Mouse (Mus musculus) CH12.LX (cell line): Measurements from ENCODE around the gene Yif1a. TPM values are rescaled to one million over a fixed set of nuclear protein-coding genes. Genes with fewer than 3 reads are reported as not detected.
A peak's percentile ranks its signal among the peaks of the same experiment; 100 is the strongest.

Experiments used
- DNase-seq: peaks from one replicate; pipeline ENCODE4 v3.0.0-alpha.2; 2013; ENCODE audit errors: extremely low read depth
- H3K27ac ChIP-seq: 2 replicates; pipeline ENCODE4 v1.5.1; 2012; ENCODE audit warnings: low read depth, mild to moderate bottlenecking, control low read depth, moderate library complexity; ENCODE audit not compliant: insufficient read depth
- H3K27me3 ChIP-seq: replicated peaks from 2 replicates; pipeline ENCODE3; 2012; ENCODE audit warnings: inconsistent platforms
- H3K36me3 ChIP-seq, 2 experiments: replicated peaks in 1 of 2; 2 replicates each; pipeline versions ENCODE3 to v1.6.1; 2012; ENCODE audit warnings: inconsistent platforms in 1 of 2, low read length in 1 of 2, mild to moderate bottlenecking in 1 of 2, mixed read lengths in 1 of 2, moderate library complexity in 1 of 2; ENCODE audit not compliant: control insufficient read depth in 1 of 2, insufficient read depth in 1 of 2
- H3K4me1 ChIP-seq, 2 experiments: 2 replicates each; pipeline ENCODE4 v1.6.1; 2012; ENCODE audit warnings: inconsistent platforms in 1 of 2, moderate library complexity in 1 of 2; ENCODE audit not compliant: insufficient read depth in 2 of 2, control insufficient read depth in 1 of 2
- H3K4me2 ChIP-seq: 2 replicates; pipeline ENCODE4 v1.6.1; 2012; ENCODE audit warnings: low read depth, mild to moderate bottlenecking, control low read depth; ENCODE audit not compliant: poor library complexity, insufficient read depth, severe bottlenecking
- H3K4me3 ChIP-seq, 3 experiments: fragments of 150-350 bp in 1 of 3; sonication (generic) in 1 of 3; replicated peaks in 1 of 3; 2 replicates each; pipeline versions ENCODE3 to v1.5.1; 2011 to 2012; ENCODE audit warnings: low read depth in 2 of 3, low read length in 2 of 3, mild to moderate bottlenecking in 2 of 3, moderate library complexity in 2 of 3, control low read depth in 1 of 3, improper control_type of control experiment in 1 of 3, inconsistent platforms in 1 of 3, mixed read lengths in 1 of 3; ENCODE audit not compliant: poor library complexity in 1 of 3
- H3K79me2 ChIP-seq: replicated peaks from 2 replicates; pipeline ENCODE4 v1.6.1; 2012; ENCODE audit warnings: mild to moderate bottlenecking, moderate library complexity; ENCODE audit not compliant: control insufficient read depth, poor library complexity, insufficient read depth, severe bottlenecking; ENCODE audit errors: extremely low read depth
- H3K9ac ChIP-seq: 2 replicates; pipeline ENCODE4 v1.6.1; 2012; ENCODE audit warnings: low read depth, mild to moderate bottlenecking, control low read depth, moderate library complexity; ENCODE audit not compliant: insufficient read depth
- H3K9me3 ChIP-seq: replicated peaks from 2 replicates; pipeline ENCODE3; 2012; ENCODE audit warnings: low read length, inconsistent platforms, mixed read lengths
- BHLHE40 ChIP-seq: IDR thresholded peaks from 2 replicates; pipeline ENCODE4 v1.6.1; 2011; ENCODE audit warnings: mild to moderate bottlenecking, low read depth, low read length, improper control_type of control experiment
- CHD2 ChIP-seq: IDR thresholded peaks from 2 replicates; pipeline ENCODE4 v1.6.1; 2011; ENCODE audit warnings: low read length, improper control_type of control experiment
- CTCF ChIP-seq, 2 experiments: IDR thresholded peaks in 1 of 2; conservative IDR thresholded peaks in 1 of 2; 2 replicates each; pipeline ENCODE4 v1.5.1; 2011 to 2012; ENCODE audit warnings: low read depth in 2 of 2, low read length in 2 of 2, improper control_type of control experiment in 1 of 2, inconsistent platforms in 1 of 2, mild to moderate bottlenecking in 1 of 2, moderate library complexity in 1 of 2
- ELF1 ChIP-seq: IDR thresholded peaks from 2 replicates; pipeline ENCODE4 v1.6.1; 2014; ENCODE audit warnings: low read depth, mild to moderate bottlenecking, inconsistent platforms, low read length, improper control_type of control experiment
- EP300 ChIP-seq: IDR thresholded peaks from 2 replicates; pipeline ENCODE4 v1.6.1; 2011; ENCODE audit warnings: low read length, improper control_type of control experiment
- ETS1 ChIP-seq: conservative IDR thresholded peaks from 2 replicates; pipeline ENCODE4 v1.6.1; 2012; ENCODE audit warnings: low read depth, mild to moderate bottlenecking, inconsistent platforms, low read length, improper control_type of control experiment, moderate library complexity
- HCFC1 ChIP-seq: IDR thresholded peaks from 2 replicates; pipeline ENCODE4 v1.6.1; 2012; ENCODE audit warnings: low read depth, mild to moderate bottlenecking, inconsistent platforms, low read length, improper control_type of control experiment
- IRF4 ChIP-seq: IDR thresholded peaks from 2 replicates; pipeline ENCODE4 v1.6.1; 2014; ENCODE audit warnings: low read depth, mild to moderate bottlenecking, inconsistent platforms, low read length, improper control_type of control experiment
- JUN ChIP-seq: IDR thresholded peaks from 2 replicates; pipeline ENCODE4 v1.6.1; 2011; ENCODE audit warnings: low read depth, mild to moderate bottlenecking, low read length, improper control_type of control experiment, moderate library complexity; ENCODE audit not compliant: insufficient read depth
- JUND ChIP-seq: conservative IDR thresholded peaks from 2 replicates; pipeline ENCODE4 v1.6.1; 2011; ENCODE audit warnings: low read depth, low read length, improper control_type of control experiment
- MEF2A ChIP-seq: IDR thresholded peaks from 2 replicates; pipeline ENCODE4 v1.6.1; 2014; ENCODE audit warnings: low read depth, mild to moderate bottlenecking, inconsistent platforms, low read length, improper control_type of control experiment, borderline replicate concordance
- MXI1 ChIP-seq: IDR thresholded peaks from 2 replicates; pipeline ENCODE4 v1.6.1; 2011; ENCODE audit warnings: mild to moderate bottlenecking, low read depth, low read length, improper control_type of control experiment
- MYC ChIP-seq: IDR thresholded peaks from 2 replicates; pipeline ENCODE4 v1.6.1; 2011; ENCODE audit warnings: low read depth, mild to moderate bottlenecking, improper control_type of control experiment, low read length
- NELFE ChIP-seq: IDR thresholded peaks from 2 replicates; pipeline ENCODE4 v1.6.1; 2011; ENCODE audit warnings: low read depth, low read length, improper control_type of control experiment
- NRF1 ChIP-seq: IDR thresholded peaks from 2 replicates; pipeline ENCODE4 v1.6.1; 2014; ENCODE audit warnings: low read depth, mild to moderate bottlenecking, inconsistent platforms, low read length, improper control_type of control experiment, moderate library complexity
- PAX5 ChIP-seq: IDR thresholded peaks from 2 replicates; pipeline ENCODE4 v1.6.1; 2012; ENCODE audit warnings: low read length, inconsistent platforms, mixed read lengths
- POLR2AphosphoS2 ChIP-seq: IDR thresholded peaks from 2 replicates; pipeline ENCODE4 v1.6.1; 2011; ENCODE audit warnings: low read depth, low read length, improper control_type of control experiment
- RAD21 ChIP-seq: IDR thresholded peaks from 2 replicates; pipeline ENCODE4 v1.6.1; 2011; ENCODE audit warnings: low read depth, mild to moderate bottlenecking, low read length, improper control_type of control experiment, moderate library complexity
- RCOR1 ChIP-seq: conservative IDR thresholded peaks from 2 replicates; pipeline ENCODE4 v1.6.1; 2012; ENCODE audit warnings: low read depth, mild to moderate bottlenecking, inconsistent platforms, low read length, improper control_type of control experiment
- SIN3A ChIP-seq: IDR thresholded peaks from 2 replicates; pipeline ENCODE4 v1.6.1; 2012; ENCODE audit warnings: low read length, improper control_type of control experiment, inconsistent platforms
- SMC3 ChIP-seq: IDR thresholded peaks from 2 replicates; pipeline ENCODE4 v1.6.1; 2011; ENCODE audit warnings: low read depth, low read length, improper control_type of control experiment
- TBP ChIP-seq: conservative IDR thresholded peaks from 2 replicates; pipeline ENCODE4 v1.6.1; 2011; ENCODE audit warnings: low read depth, low read length, improper control_type of control experiment
- TCF12 ChIP-seq: IDR thresholded peaks from 2 replicates; pipeline ENCODE4 v1.6.1; 2014; ENCODE audit warnings: low read depth, mild to moderate bottlenecking, inconsistent platforms, low read length, improper control_type of control experiment
- UBTF ChIP-seq: IDR thresholded peaks from 2 replicates; pipeline ENCODE4 v1.6.1; 2012; ENCODE audit warnings: low read depth, mild to moderate bottlenecking, inconsistent platforms, low read length, improper control_type of control experiment, moderate library complexity
- USF1 ChIP-seq: IDR thresholded peaks from 2 replicates; pipeline ENCODE4 v1.6.1; 2014; ENCODE audit warnings: low read depth, mild to moderate bottlenecking, inconsistent platforms, low read length, improper control_type of control experiment
- USF2 ChIP-seq: conservative IDR thresholded peaks from 2 replicates; pipeline ENCODE4 v1.6.1; 2011; ENCODE audit warnings: low read depth, low read length, improper control_type of control experiment
- ZC3H11A ChIP-seq: IDR thresholded peaks from 2 replicates; pipeline ENCODE4 v1.6.1; 2012; ENCODE audit warnings: low read depth, mild to moderate bottlenecking, inconsistent platforms, low read length, improper control_type of control experiment
- ZMIZ1 ChIP-seq: IDR thresholded peaks from 2 replicates; pipeline ENCODE4 v1.6.1; 2012; ENCODE audit warnings: low read depth, mild to moderate bottlenecking, inconsistent platforms, low read length, improper control_type of control experiment
- dilution Hi-C: fragments of 300-500 bp; cut with MboI; formaldehyde crosslinking; loops from 2 replicates; pipeline ENCODE4 v1.14.3; 2020; ENCODE audit warnings: low sequenced_read_pairs; ENCODE audit not compliant: extremely low pct_unique_long_range_greater_than_20kb, extremely low pct_ligation_motif_present
- in situ Hi-C: fragments of 300-500 bp; cut with MboI; formaldehyde crosslinking; loops from 3 replicates; pipeline ENCODE4 v1.14.3; 2019; ENCODE audit warnings: low sequenced_read_pairs, low pct_ligation_motif_present, low pct_unique_long_range_greater_than_20kb, mixed read lengths
- polyA plus RNA-seq: library from polyadenylated mRNA; unstranded; fragments of >175 nt; gene quantifications from 2 replicates; pipeline ENCODE4 v1.2.1, GENCODE M21; 2012; ENCODE audit warnings: low read depth; ENCODE audit not compliant: insufficient read length
- total RNA-seq, 2 experiments: library from RNA; depleted of rRNA; stranded (reverse); fragments of 300-350 nt in 1 of 2; fragments of >200 nt in 1 of 2; gene quantifications; 2 replicates each; pipeline ENCODE4 v1.2.3; 2012 to 2014

The Yif1a gene
- total and polyA plus RNA-seq, 3 experiments = 33.1 to 72.4 (median 65.0) TPM

DNA sequence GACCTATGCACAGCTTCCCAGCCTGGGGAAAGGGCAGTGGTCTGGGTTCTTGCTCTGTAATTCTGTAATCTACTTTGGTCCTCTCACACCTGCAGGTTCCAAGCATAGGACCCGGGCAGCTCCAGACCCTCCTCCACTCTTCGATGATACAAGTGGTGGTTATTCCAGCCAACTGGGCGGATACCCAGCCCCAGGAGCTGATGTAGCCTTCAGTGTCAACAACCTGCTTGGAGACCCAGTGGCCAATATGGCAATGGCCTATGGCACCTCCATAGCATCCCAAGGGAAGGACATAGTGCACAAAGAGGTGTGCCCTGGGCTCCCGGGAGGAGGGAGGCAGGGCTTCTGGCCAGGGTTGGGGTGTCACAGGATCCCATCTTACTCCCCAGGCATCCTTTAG, 986 bp downstream of the Yif1a start:
- in situ Hi-C loops (loop anchor here (5.0 kb wide), 1 partner anchor 47 kb away; the partner anchor contains the start of gene Brms1), dilution Hi-C loops (no loop called here)
- TF ChIP-seq CTCF (conservative IDR thresholded peaks at IDR 0.05 in 1 of 2, IDR thresholded peaks at IDR 0.05 in 1 of 2; ENCODE audit: low read depth in 2 of 2, low read length in 2 of 2) = no peak
- TF ChIP-seq SIN3A = no peak
- no peak for TF ChIP-seq CHD2
- TF ChIP-seq ETS1 = no peak
- TF ChIP-seq SMC3 = no peak
- no peak for TF ChIP-seq HCFC1
- TF ChIP-seq PAX5 = no peak
- no peak for TF ChIP-seq EP300
- no peak for TF ChIP-seq TCF12
- no peak for TF ChIP-seq UBTF
- TF ChIP-seq ZC3H11A = no peak
- TF ChIP-seq USF1 = no peak
- TF ChIP-seq POLR2AphosphoS2 = no peak
- TF ChIP-seq TBP = no peak
- no peak for TF ChIP-seq ELF1
- TF ChIP-seq NRF1 = no peak
- TF ChIP-seq MEF2A = no peak
- no peak for TF ChIP-seq JUND
- TF ChIP-seq USF2 = no peak
- Histone ChIP-seq H3K4me2 (peak overlapping the region; percentile 58), H3K79me2 (no peaks in the 10 kb centered on the region), H3K27me3 (peaks cover 16% of the 10 kb centered on the region), H3K4me1 (peaks cover 12 to 15% of the 10 kb centered on the region in 2 experiments), H3K36me3 (peaks cover 30 to 47% of the 10 kb centered on the region in 2 experiments), H3K4me3 (peak overlapping the region; percentile 86 to 93 (median 88)), H3K9ac (no peak overlapping the region; the same call in 1 of the 2 replicates), H3K27ac (no peak overlapping the region), H3K9me3 (peaks cover 3% of the 10 kb centered on the region)
- DNase-seq = no peak

DNA sequence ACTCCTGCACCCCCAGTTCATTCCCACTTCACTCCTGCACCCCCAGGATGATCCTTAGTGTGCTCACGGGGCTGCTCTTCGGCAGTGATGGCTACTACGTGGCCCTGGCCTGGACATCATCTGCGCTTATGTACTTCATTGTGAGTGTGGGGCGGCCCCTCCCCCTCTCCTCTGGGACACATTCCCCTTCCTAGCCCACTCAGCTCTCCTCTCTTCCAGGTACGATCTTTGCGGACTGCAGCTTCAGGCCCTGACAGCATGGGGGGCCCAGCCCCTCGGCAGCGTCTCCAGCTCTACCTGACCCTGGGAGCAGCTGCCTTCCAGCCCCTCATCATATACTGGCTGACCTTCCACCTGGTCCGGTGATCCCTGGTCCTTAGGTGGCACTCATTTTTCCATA, 3.7 kb downstream of the Yif1a start:
- no peak for TF ChIP-seq JUN
- TF ChIP-seq MEF2A = no peak
- TF ChIP-seq CHD2 = no peak
- no peak for TF ChIP-seq MXI1
- no peak for TF ChIP-seq MYC
- no peak for TF ChIP-seq RAD21
- TF ChIP-seq NELFE = no peak
- TF ChIP-seq SMC3 = no peak
- TF ChIP-seq ZC3H11A = no peak
- TF ChIP-seq EP300 = no peak
- TF ChIP-seq TCF12 = no peak
- no peak for TF ChIP-seq USF2
- TF ChIP-seq USF1 = no peak
- TF ChIP-seq ZMIZ1 = no peak
- TF ChIP-seq SIN3A = no peak
- no peak for TF ChIP-seq BHLHE40
- no peak for TF ChIP-seq IRF4
- TF ChIP-seq RCOR1 = no peak
- TF ChIP-seq TBP = no peak
- no peak for TF ChIP-seq ELF1
- H3K9me3 ChIP-seq = no peaks in the 10 kb centered on the region
- DNase-seq = no peak
- no peak overlapping the region for H3K9ac ChIP-seq
- no peak overlapping the region for H3K4me2 ChIP-seq
- no peak overlapping the region for H3K27ac ChIP-seq
- H3K36me3 ChIP-seq = peaks cover 30 to 47% of the 10 kb centered on the region in 2 experiments
- dilution Hi-C loops (no loop called here), in situ Hi-C loops (loop anchor here (5.0 kb wide), 1 partner anchor 50 kb away; no protein-coding TSS in a partner anchor)
- H3K4me1 ChIP-seq = peaks cover 15% of the 10 kb centered on the region in 2 experiments
- no peak overlapping the region for H3K4me3 ChIP-seq
- H3K79me2 ChIP-seq = no peaks in the 10 kb centered on the region
- H3K27me3 ChIP-seq = no peaks in the 10 kb centered on the region
